Mouse (Mus musculus) heart, postnatal 14 days (tissue): ENCODE data around the gene Tas2r103. TPM values are rescaled to one million over a fixed set of nuclear protein-coding genes. Genes with fewer than 3 reads are reported as not detected.

ENCODE experiments used
- DNase-seq, 2 experiments: peaks; one replicate each; pipeline ENCODE4 v3.0.0; 2021 to 2022
- intact Hi-C: fragments of 180-260 bp; cut with DNase I; formaldehyde crosslinking; loops from one replicate; pipeline ENCODE4 v1.15.1; 2025
- long read RNA-seq, 2 experiments: library from polyadenylated mRNA; stranded (forward); transcript quantifications; one replicate each; pipeline ENCODE4 v2.0.0; 2021
- total RNA-seq, 2 experiments: library from RNA; stranded (reverse); gene quantifications; 2 replicates each; pipeline ENCODE4 v1.2.3; 2021

The Tas2r103 gene
- not detected for total RNA-seq
- long read RNA-seq, experiment 1: 0 reads
- long read RNA-seq, experiment 2: 0 reads

DNA sequence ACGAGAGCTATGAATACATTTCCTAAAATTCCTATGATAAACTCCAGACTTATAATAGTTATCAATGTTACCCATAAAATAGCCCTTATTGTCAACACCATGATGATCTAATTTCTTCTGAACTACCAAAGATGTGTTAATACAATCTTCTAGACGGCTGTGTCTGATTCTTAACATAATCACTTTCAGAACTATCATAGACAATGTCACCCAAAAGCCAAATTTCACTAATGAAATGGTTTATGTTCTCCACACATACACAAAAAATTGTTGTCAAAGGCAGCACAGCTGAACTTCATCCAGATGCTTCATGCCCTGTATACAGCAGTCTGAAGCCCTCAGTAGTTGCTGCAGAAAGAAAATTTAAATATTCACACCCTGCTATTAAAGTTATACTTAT is at the start of gene Tas2r103:
TSS of gene Tas2r103 (minus strand) at position 101 of the 400 bp plus-strand sequence.
- intact Hi-C loops: no loop called here
- no peak for DNase-seq

DNA sequence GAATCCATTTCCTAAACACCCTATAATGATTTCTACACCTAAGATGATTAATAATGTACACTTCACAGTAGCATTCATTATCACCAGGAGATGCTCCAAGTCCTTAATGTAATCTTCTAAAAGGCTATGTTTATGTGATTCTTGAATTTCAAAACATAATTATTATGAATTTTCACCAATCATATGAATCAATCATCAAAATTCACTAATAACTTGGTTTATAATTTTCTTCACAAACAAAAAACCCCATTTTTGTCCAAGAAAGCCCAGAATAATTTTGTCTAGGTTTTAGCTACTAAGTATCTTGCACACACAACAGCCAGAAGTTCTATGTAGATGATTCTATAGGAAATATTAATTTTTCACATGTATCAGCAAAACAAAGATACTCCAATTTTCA is 18.8 kb upstream of the Tas2r103 start, which contains the start of gene Tas2r140:
TSS of gene Tas2r140 (minus strand) at position 101 of the 400 bp plus-strand sequence.
- intact Hi-C loops: no loop called here
- DNase-seq: no peak

Other genes with a start within 250 kb of the Tas2r103 start
- not detected for gene Tas2r117, start 234.3 kb downstream of the Tas2r103 start, total RNA-seq
- not detected for gene Tas2r123, start 190.0 kb downstream of the Tas2r103 start, total RNA-seq
- gene Tas2r116, start 181.7 kb downstream of the Tas2r103 start, total RNA-seq: not detected
- gene Tas2r110, start 169.1 kb downstream of the Tas2r103 start, total RNA-seq: not detected
- not detected for gene Tas2r113, start 144.1 kb downstream of the Tas2r103 start, total RNA-seq
- gene Tas2r125, start 127.5 kb downstream of the Tas2r103 start, total RNA-seq: not detected
- not detected for gene Tas2r129, start 86.0 kb downstream of the Tas2r103 start, total RNA-seq
- gene Tas2r131, start 79.2 kb downstream of the Tas2r103 start, total RNA-seq: not detected
- not detected for gene Tas2r109, start 56.1 kb downstream of the Tas2r103 start, total RNA-seq
- gene Tas2r140, start 18.7 kb upstream of the Tas2r103 start, total RNA-seq: not detected
- 10 to 100 TPM; 65.5 to 73.3 TPM for gene Smim10l1, start 67.8 kb upstream of the Tas2r103 start, total RNA-seq